Mouse (Mus musculus) CD4-positive, CD25-positive, alpha-beta regulatory T cell, adult 2 months (primary cell): Measurements from ENCODE around the gene Vkorc1.

Experiments used
- DNase-seq: peaks from one replicate; pipeline ENCODE4 v3.0.0-alpha.2; 2012; ENCODE audit warnings: low read depth, low spot score

Vkorc1 gene

GRCm38 (mm10) chr7:127895442-127895841, at the start of gene Vkorc1, which contains the start of gene Gm21974:
Gene Vkorc1 (minus strand): TSS chr7:127895617.
Gene Gm21974 (minus strand): TSS chr7:127895454.
- peak; percentile 92 for DNase-seq

GRCm38 (mm10) chr7:127944614-127945013, 49.2 kb upstream of the Vkorc1 start:
- DNase-seq, result no peak

GRCm38 (mm10) chr7:127942097-127942496, 46.7 kb upstream of the Vkorc1 start:
- DNase-seq, result peak; percentile 59

GRCm38 (mm10) chr7:127936216-127936884, 40.9 kb upstream of the Vkorc1 start:
- no peak for DNase-seq

- DNase-seq, result no peak
Observed at GRCm38 (mm10) chr7:127935748-127936159, 40.3 kb upstream of the Vkorc1 start.

- peak; percentile 97 for DNase-seq
Observed at GRCm38 (mm10) chr7:127935028-127935722, 39.8 kb upstream of the Vkorc1 start.

GRCm38 (mm10) chr7:127934075-127934474, 38.7 kb upstream of the Vkorc1 start:
- no peak for DNase-seq

- DNase-seq, result no peak
Observed at GRCm38 (mm10) chr7:127932273-127933031, 37.0 kb upstream of the Vkorc1 start.

- DNase-seq, result no peak
Observed at GRCm38 (mm10) chr7:127931351-127932135, 36.1 kb upstream of the Vkorc1 start.

- no peak for DNase-seq
Observed at GRCm38 (mm10) chr7:127930636-127931035, 35.2 kb upstream of the Vkorc1 start.

GRCm38 (mm10) chr7:127929923-127930322, 34.5 kb upstream of the Vkorc1 start, which contains the start of gene Prss8:
Gene Prss8 (minus strand): TSS chr7:127930104.
- no peak for DNase-seq

GRCm38 (mm10) chr7:127928596-127928995, 33.2 kb upstream of the Vkorc1 start:
- DNase-seq, result no peak

GRCm38 (mm10) chr7:127927726-127928125, 32.3 kb upstream of the Vkorc1 start:
- no peak for DNase-seq

GRCm38 (mm10) chr7:127926846-127927245, 31.4 kb upstream of the Vkorc1 start:
- no peak for DNase-seq

GRCm38 (mm10) chr7:127926066-127926465, 30.6 kb upstream of the Vkorc1 start:
- no peak for DNase-seq

GRCm38 (mm10) chr7:127925252-127925651, 29.8 kb upstream of the Vkorc1 start:
- no peak for DNase-seq

- no peak for DNase-seq
Observed at GRCm38 (mm10) chr7:127923714-127924113, 28.3 kb upstream of the Vkorc1 start.

GRCm38 (mm10) chr7:127922451-127923275, 27.2 kb upstream of the Vkorc1 start:
- DNase-seq, result peak; percentile 80

- DNase-seq, result peak; percentile 53
Observed at GRCm38 (mm10) chr7:127921516-127921915, 26.1 kb upstream of the Vkorc1 start.

GRCm38 (mm10) chr7:127919290-127919689, 23.9 kb upstream of the Vkorc1 start:
- DNase-seq, result peak; percentile 48
